Mouse (Mus musculus) common myeloid progenitor, adult 5-6 weeks (primary cell): Measurements from ENCODE around the gene Cant1. TPM values are rescaled to one million over a fixed set of nuclear protein-coding genes. Genes with fewer than 3 reads are reported as not detected.

Source experiments
- total RNA-seq: library from RNA; stranded (forward); fragments of 200-1000, 187-1606 nt; gene quantifications from 2 replicates; pipeline ENCODE4 v1.2.3, GENCODE M21; 2017

The Cant1 gene
- total RNA-seq, 1 experiment from 2014 or later: 21.0 TPM

Other genes with a start within 250 kb of the Cant1 start
- gene Cyth1, start 170.5 kb downstream of the Cant1 start, total RNA-seq: 35.6 and 37.5 TPM in 2 replicates
- 9.9 and 14.9 TPM in 2 replicates for gene Usp36, start 128.8 kb downstream of the Cant1 start, total RNA-seq
- not detected in 2 replicates for gene Cep295nl, start 76.6 kb downstream of the Cant1 start, total RNA-seq
- gene Timp2, start 63.3 kb downstream of the Cant1 start, total RNA-seq: 8.9 and 24.3 TPM in 2 replicates
- gene Lgals3bp, start 17.0 kb downstream of the Cant1 start, total RNA-seq: 107 and 108 TPM in 2 replicates
- not detected in 2 replicates for gene C1qtnf1, start 9.1 kb upstream of the Cant1 start, total RNA-seq
- 2.8 and 4.6 TPM in 2 replicates for gene Engase, start 57.7 kb upstream of the Cant1 start, total RNA-seq